Mouse (Mus musculus) megakaryocyte progenitor cell, adult 5-6 weeks (primary cell): ENCODE data around the gene Ppp6r3. TPM values are rescaled to one million over a fixed set of nuclear protein-coding genes. Genes with fewer than 3 reads are reported as not detected.
"Not testable (repeated sequence)": the region's sequence is repeated elsewhere in the genome, so short reads cannot be mapped to it uniquely, and the experiment has no call there.

Experiments
- ATAC-seq: replicated peaks from 2 replicates; pipeline ENCODE4 v1.8.0; 2016; ENCODE audit warnings: mild to moderate bottlenecking, moderate TSS enrichment, inconsistent platforms; ENCODE audit not compliant: poor library complexity
- total RNA-seq, 2 experiments: library from RNA; stranded (forward) in 1 of 2; stranded (reverse) in 1 of 2; fragments of 157-497, 149-512 nt in 1 of 2; fragments of 200-1000 nt in 1 of 2; gene quantifications; 2 replicates each; pipeline versions ENCODE4 v1.2.3 to v1.2.4; 2015 to 2017

Ppp6r3 gene
- total RNA-seq, 2 experiments from 2014 or later: 82.1 to 87.2 TPM

DNA sequence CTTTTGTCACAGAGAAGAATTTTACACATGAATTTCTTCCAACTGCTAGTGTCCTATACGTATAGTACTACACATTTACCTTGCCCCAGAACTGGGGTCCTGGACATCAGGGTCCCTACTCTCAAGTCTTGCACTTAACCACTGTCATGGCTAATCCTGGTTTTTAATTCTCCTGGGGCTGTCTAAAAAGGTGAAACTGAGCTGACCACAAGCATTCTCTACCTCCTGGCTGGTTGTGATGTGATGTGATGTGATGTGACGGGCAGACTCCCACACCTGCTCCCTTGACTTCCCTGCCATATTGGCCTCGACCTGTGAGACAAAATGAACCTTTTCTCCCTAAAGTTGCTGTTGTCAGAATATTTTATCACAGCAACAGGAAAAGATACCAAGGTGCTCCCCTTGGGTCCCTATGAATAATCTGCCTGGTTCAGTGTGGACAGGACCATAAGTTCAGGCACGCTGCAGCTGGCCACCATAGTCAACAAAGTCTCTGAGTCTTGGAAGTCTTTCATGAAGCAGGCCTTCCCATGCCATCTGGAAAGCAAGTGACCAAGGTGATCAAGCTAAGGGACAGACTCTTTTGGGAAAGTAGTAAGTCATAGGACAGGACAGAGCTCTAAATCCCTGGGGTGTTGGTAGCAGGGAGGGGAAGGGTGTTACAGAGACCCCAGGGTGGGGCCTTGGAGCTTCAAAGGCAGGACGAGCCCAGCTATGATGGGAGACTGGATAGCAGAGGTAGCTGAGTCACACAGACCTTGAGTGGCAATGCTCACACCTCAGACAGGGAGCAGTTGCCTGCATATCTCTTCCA is 1.1 kb upstream of the Ppp6r3 start:
- ATAC-seq: no peak

DNA sequence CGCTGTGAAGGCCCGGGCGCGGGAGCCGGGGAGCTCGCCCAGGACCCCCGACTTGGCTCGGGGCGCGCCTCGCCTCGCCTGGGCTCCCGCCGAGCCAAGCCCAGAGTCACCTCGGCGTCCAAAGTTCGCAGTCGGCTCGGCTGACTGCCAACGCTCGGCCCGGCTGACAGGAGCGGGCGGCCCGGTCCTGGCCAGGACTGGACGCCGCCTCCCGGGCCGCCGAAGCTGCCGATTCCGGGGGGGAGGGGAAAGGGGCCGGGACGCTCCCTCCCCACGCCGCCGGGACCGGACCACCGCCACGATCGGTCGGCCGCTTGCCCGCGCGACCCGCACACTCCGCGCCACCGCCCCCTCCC is 295 bp downstream of the Ppp6r3 start:
- ATAC-seq: no peak

DNA sequence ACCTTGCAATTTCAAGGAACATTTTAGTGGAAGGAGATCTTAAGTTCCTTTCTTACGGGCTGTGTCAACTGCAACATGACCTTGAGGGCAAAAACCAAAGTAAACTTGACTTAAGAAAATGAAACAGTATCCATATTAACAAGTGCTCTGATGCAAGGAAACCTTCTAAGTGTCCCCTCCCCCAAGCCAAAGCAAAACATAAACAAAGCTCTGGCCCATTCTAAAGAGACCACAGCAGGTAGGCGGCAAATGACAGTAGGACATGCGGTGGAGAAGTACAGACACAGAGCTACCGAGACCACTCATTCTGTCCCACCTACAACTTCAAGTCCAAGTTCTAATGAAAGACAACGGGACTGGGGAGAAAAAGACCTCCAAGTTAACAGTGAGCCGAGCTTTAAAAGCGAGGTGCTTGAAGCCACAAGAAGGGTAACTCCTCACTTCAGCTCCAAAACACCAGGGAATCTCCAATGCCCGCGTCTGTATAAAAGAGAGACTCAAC is 905 bp downstream of the Ppp6r3 start:
- no peak for ATAC-seq

DNA sequence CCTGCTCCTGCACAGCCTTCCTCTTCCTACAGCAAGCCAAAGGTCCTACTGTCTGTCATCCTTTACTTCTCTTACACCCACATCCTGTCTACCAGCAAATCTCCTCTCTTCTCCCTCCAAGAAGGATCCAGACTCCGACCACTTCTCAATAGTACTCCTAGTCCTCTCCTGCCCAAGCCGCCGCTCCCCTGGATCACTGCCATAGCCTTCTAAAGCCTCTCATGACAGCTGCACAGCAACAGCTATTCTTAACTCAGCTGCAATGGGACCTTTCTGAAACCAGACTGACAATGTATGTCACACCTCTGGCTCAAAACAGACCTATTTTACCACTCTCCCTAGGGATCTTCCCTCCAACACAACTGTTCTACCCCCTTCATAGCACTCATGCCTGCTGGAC is 11.2 kb downstream of the Ppp6r3 start:
- ATAC-seq: no peak

DNA sequence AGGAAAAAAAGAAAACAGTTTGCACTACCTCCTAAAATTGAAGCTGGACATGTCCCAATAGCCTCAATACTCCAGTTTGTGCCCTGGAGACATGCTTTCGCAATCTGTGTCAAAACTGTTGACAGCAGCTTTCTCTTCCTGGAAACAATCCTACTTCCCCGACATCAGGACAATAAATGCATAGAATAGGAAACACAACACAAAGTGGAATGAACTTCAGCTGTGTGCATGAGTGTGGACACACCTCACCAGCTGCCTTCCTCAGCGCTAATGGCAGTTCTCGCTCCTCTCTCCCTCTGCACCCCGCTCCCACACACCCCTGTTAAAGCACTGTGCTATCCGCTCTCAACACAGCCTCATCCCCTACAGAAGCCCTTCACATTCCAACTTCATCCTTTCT is 12.8 kb downstream of the Ppp6r3 start:
- peak; percentile 80 for ATAC-seq

DNA sequence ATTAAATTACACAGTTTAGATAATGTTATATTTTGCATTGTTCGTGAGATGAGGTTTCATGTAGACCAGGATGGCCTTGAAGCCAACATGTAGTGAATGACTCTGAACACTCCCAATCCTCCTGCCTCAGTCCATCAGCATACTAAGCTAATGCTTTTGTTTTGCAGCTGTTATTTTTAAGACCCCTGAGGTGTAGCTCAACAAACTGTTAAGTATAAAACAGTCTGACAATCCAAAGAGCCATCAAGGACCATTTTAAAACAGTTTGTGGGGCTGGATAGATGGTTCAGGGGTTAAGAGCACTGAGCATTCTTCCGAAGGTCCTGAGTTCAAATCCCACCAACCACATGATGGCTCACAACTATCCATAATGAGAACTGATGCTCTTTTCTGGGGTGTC is 13.3 kb downstream of the Ppp6r3 start:
- no peak for ATAC-seq

DNA sequence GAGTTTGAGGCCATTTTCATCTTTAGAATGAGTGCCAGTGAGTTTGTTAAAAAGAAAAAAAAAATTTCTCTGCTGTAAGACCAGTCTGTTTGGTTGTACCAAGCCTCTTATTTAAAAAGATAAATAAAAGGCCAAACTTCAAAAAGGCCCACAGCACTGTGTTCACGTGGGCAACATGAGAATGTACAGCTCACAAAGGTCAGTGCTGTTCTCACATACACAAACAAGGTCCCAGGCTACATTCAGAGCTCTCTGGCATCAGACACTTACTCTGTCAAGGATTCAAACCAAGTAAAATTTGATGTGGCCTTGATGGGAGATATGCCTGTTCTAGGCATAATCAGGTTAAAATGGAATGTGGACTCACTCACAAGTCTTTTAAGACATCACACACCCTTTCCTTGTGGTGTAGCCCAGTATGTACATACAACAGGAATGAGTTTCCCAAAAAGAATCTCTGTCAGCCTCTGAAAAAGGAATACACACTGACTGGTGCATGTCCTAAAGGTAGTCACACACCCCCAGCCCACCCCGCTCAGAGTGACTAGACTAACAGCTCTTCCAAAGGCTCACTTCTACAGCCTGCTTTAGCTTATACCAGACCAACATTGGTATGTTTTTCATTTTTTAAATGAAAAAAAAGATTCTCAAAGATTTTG is 19.3 kb downstream of the Ppp6r3 start:
- ATAC-seq: no peak

DNA sequence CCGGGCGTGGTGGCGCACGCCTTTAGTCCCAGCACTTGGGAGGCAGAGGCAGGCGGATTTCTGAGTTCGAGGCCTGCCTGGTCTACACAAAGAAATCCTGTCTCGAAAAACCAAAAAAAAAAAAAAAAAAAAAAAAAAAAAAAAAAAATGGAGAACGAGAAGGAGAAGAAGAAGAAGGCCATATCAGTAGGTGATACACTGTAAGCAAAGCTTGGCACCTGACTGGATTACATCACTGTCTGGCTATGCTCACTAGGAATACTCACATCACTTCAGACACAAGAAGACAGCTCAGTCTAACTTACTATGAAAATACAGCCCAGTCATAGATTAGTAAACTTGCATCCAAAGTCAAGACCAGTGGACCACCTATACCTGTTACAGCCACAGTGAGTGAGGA is 20.8 kb downstream of the Ppp6r3 start:
- ATAC-seq: no peak

DNA sequence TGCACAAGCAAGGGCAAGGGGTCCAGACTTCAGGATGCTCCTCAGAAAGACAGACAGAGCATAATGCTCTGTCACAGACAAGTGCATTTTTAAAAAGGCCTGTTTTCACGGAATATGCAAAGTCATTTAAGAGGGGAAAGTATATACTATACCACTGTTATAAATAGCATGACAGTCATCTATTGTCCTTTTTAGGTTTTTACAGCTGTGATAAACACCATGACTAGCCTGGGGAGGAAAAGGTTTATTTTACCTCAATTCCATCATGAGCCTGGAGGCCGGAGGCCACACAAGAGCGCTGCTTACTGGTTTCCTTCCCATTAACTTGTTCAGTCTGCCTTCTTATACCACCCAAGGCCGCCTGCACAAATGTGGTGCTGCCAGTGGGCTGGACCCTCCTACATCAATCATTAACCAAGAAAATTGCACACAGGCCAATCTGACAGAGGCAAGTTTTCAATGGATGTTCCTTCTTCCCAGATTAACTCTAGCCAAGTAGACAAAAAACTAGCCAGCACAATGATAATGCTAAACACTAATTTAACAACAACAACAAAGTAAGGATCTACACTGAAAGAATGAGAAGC is 23.9 kb downstream of the Ppp6r3 start:
- ATAC-seq: no peak

DNA sequence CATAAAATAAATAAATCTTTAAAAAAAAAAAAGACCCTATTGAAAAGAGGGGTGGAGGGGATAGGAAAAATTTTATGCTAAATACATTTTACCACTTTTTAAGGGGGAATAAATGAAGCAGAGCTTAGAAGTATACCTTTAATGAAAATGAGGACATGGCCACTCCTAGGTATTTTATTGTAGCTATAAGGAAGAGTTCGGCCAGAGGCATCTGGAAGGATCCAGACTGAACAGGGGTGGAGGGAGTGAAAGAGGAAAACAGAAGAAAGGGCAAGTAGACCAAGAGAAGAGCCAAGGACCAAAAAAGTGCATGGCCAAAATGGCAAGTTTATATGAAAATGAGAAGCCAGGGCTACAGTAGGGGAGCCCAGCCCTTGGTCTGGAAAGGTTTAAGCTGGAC is 25.4 kb downstream of the Ppp6r3 start:
- ATAC-seq: no peak

DNA sequence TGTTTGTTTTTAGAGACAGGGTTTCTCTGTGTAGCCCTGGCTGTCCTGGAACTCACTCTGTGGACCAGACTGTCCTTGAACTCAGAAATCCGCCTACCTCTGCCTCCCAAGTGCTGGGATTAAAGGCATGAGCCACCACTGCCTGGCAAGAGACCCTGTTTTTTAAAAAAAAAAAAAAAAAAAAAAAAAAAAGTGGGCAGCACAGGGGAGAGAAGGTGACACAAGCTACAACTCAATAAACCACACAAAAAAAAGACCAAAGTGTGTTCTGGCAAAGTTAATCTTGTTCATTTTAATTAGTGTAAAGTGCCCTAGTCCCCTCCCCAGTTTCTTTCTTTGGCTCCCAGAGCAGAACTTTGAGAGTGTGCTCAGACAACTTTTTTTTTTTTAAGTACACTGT is 26.3 kb downstream of the Ppp6r3 start:
- no peak for ATAC-seq

DNA sequence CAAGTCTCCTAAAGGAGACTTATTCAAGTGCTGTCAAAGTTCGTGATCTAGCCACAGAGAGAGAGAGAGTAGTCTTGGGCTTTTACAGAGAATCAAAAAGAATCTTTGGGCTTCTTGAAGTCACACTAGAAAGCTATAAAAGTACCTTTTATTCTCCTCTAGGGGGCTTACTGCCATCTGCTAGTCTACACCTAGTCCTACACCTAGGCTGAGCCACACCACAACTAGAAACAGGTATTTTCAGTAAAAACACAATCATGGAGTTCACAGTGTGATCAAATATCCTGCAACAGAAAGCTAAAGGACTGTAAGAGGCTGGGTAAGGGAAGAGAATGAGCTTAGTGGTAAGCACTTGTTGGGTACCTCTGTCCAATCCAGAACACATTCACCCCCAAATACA is 27.2 kb downstream of the Ppp6r3 start:
- ATAC-seq: no peak

DNA sequence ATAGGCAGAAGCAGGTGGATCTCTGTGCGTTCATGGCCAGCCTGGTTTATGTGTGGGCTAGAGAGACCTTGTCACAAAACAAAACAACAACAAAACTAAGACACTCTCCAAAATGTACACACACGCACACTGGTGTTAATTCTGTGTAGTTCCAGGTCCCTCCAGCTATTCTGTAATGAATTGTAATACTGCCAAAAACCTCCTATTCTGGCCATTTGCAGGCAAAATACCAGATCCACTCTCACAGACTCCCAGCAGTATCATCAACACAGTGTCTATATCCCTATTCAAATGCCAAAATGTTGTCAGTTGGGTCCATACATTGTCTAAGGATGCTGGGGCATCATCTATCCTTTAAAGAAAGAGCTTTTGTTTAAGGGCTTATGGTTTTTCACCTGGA is 30.6 kb downstream of the Ppp6r3 start:
- no peak for ATAC-seq

DNA sequence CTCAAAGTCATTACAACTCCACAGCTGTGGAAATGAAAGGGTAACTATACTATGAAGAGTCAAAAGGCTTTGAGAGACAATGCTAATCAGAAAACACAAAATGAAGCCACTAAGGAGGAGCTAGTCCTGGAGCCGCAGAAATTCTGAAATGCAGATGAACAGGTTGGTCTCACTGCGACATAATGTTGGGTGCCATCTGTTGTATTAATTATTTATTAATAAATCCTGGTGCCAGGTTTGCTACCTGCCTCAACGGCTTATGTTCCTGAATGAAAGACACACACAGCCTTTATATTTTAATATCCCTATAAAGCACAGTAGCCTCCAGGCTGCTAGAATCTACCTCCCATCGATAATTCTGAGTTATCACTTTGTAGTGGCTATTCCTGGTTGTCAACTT is 33.0 kb downstream of the Ppp6r3 start:
- ATAC-seq: no peak

DNA sequence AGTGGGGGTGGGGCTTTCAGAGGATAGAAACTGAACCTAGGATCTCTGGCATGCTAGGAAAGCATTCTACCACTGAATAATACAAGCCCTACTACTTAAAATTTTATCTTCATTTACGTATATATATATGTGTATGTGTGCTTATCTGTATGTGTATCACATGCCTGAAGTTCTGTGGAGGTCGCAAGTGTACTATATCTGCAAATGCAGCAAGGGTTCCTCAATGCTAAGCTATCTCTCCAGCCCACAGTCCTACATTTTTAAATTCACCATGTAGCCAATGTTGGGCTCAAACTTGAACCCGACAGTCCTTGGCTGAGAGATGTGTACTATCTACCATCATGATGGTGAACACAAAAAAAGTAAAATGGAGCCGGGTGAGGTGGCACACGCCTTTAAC is 34.6 kb downstream of the Ppp6r3 start:
- ATAC-seq: peak; percentile 32

DNA sequence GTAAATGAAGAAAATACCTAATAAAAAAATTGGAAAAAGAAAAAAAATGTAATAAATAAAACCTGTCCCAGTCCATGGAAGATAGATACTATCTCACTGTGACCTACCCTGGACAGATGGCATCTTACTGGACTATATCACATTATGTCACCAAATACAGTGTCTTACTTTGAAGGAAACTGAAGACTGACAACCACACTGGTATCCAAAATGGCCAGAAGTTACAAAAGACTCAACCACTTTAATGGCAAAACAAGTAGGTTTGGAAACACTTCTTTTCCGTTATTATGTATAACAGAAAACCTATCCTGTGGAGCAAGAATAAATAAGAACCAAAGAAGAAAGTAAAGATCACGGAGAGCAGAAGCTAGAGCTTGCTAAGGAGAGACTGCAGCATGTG is 35.3 kb downstream of the Ppp6r3 start:
- peak; percentile 39; the same call in 1 of the 2 replicates for ATAC-seq

DNA sequence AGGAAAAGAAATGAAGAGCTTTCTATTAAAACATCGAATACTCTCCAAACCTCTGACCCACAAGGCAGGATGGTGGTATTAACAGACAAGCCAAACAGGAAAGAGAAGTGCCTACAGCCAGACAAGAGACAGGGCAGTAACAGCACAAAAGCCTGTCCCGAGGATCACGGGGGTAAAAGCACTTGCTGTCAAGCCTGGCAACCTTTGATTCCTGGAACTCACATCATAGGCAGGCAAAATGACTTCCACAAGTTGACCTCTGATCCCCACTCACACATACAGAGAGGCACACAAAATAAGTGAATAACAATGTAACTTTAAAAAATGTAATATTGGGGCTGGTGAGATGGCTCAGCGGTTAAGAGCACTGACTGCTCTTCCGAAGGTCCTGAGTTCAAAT is 36.1 kb downstream of the Ppp6r3 start:
- no peak for ATAC-seq

DNA sequence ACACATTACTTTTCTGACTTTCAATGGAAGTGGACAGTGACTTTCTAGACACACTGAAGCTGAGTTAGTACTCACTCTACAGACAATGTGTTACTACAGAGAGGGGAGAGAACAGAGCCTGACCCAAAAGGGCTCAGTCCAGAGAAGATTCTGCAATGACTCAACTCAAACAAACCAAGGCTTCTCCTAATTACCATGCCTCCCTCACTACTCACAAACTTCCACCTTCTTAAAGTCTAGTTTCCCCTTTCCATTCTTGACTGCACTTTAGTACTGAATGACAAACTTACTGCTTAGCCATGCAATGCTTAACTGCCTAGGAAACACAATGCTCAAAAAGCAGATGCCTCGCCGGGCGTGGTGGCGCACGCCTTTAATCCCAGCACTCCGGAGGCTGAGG is 37.9 kb downstream of the Ppp6r3 start:
- ATAC-seq: peak; percentile 57

DNA sequence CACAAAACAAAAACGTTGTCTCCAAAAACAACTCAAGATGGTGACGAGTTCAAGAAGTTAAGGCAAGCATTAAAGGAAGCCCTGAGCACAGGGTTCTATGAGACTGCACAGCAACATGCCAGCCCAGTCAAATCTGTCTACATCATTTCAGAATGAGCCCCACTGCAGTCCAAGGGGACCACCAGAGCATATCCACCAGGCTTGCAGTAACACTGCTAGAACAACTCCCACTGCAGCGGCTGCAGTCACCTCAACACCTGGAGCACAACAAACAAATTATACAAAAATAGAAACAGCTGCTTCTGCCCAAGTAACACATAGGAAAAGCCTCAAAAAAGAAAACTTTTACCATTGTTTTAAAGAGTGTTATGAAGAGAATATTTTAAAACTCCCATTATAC is 40.6 kb downstream of the Ppp6r3 start:
- no peak for ATAC-seq

DNA sequence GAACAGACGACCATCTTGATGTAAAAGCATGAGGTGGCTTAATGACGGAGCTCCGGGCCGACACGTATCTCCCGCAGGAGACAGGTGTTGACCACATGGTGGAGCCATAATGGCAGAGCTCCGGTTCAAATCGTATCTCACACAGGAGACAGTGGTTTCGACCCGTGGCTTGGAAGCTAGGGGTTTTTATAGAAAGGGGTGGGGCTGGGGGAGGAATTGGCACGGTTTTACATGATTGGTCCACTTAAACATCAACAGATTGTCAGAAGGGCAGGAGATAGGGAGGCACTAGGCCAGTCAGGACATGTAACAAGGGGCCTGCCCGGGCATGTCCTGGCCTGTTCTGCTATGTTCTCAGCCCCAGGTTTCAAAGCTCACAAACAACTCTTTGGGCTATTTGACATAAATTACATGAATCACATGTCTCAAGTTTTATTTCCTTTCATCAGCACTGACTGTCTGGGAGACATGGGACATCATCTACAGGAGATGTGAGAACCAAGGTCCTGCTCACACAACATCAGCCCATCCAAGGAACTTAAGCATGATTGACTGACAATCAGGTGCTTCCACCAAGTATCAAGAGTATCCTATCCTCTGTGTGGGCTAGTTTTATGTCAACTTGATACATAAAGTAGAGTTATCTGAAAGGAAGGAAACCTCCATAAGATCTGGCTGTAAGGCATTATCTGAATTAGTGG is 42.1 kb downstream of the Ppp6r3 start:
- not testable (repeated sequence) for ATAC-seq

DNA sequence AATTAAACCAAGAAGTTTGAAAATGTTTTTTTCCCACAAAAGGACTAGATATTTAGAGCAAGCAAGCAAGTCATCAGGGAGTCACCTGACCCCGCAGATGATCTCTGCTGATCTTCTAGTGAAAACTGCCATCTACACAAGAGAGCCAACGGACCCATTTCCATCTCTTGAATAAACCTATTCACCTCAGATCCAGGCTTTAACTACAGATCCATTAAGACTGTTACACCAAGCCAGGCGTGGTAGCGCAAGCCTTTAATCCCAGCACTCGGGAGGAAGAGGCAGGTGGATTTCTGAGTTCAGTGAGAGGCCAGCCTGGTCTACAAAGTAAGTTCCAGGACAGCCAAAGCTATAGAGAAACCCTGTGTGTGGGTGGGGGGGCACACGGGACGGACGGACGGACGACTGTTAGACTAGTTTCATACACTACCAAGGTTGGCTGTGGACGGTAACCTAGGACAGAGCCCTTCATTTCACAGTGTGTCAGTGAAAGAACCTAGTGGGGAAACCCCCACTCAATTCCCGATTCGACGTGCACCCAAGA is 42.8 kb downstream of the Ppp6r3 start:
- ATAC-seq: no peak
